Mouse (Mus musculus) heart, postnatal 0 days (tissue): ENCODE data around the gene Slain2.

Source experiments
- CTCF ChIP-seq: IDR thresholded peaks from 2 replicates; pipeline ENCODE4 v1.5.1; 2016; ENCODE audit warnings: antibody characterized with exemption, control low read depth, low read depth
- EP300 ChIP-seq: IDR thresholded peaks from 2 replicates; pipeline ENCODE4 v1.6.1; 2016; ENCODE audit warnings: antibody characterized with exemption, low read depth

DNA sequence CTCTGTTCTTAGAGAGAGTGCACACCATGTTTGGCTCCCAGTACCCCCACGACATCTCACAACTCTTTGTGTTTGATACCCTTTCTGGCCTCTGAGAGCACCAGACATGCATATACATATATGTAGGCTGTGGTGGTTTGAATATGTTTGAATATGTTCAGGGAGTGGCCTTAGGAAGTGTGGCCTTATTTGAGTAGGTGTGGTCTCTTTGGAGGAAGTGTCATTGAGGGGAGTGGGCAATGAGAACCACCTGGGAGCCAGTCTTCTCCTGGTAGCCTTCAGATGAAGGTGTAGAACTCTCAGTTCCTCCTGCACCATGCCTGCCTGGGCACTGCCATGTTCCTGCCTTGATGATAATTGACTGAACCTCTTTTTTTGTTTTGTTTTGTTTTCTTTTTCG lies 25.2 kb downstream of the Slain2 start:
- TF ChIP-seq CTCF = no peak
- no peak for TF ChIP-seq EP300
